Mouse (Mus musculus) thymus, adult 2 months (tissue): ENCODE results near the gene Vwc2.

Source experiments
- CTCF ChIP-seq: fragments of 200-500 bp; IDR thresholded peaks from 2 replicates; pipeline ENCODE4 v1.5.1; 2012; ENCODE audit warnings: mild to moderate bottlenecking, control low read depth, low read length, moderate library complexity, borderline replicate concordance; ENCODE audit not compliant: control insufficient read depth, poor library complexity, insufficient read depth; ENCODE audit errors: extremely low read depth
- POLR2A ChIP-seq: fragments of 200-500 bp; IDR thresholded peaks from 2 replicates; pipeline ENCODE4 v1.6.1; 2012; ENCODE audit warnings: mild to moderate bottlenecking, low read length, control low read depth, moderate library complexity; ENCODE audit not compliant: control insufficient read depth, poor library complexity, insufficient read depth; ENCODE audit errors: extremely low read depth

DNA sequence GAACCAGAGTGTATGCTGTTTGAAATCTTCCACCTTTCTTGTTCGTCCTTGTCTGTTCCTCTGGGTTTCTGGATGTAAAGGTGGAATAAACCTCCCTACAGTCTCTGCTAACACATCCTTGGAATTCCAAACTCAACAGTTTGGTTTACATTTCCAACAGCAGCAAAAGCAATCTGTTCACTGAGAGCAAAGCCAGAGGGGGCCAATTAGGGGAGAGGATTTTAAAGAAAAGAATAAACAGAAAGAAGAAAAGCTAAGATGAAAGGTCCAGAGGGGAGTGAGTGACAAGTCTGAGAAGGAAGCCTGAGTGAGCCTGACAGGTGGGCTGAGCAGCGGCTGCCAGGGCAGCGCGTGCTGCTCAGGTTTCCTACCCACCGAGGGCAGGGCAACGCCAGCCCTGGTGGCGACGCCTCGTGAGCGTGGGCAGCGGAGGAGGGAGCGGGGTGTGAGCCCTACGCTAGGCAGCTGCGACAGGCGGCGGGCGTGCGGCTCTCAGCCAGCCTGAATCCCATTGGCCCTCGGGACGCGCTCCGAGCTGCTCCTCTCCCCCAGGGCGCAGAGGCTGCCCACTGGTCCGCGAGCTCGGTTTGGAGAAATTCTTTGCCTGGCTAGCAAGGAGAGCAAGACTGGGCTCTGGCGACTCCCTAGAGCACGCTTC is at the start of gene Vwc2:
- TF ChIP-seq CTCF, result no peak
- TF ChIP-seq POLR2A, result no peak
